Mouse (Mus musculus) myocyte (in vitro differentiated cells): Measurements from ENCODE around the gene Cyfip2.

Experiments
- CEBPB ChIP-seq: IDR thresholded peaks from 2 replicates; pipeline ENCODE4 v1.6.1; 2011; ENCODE audit warnings: mild to moderate bottlenecking, moderate library complexity; ENCODE audit not compliant: poor library complexity, insufficient read depth, severe bottlenecking
- E2F4 ChIP-seq: IDR thresholded peaks from one replicate; pipeline ENCODE4 v1.6.1; 2011; ENCODE audit warnings: mild to moderate bottlenecking, control low read depth, moderate library complexity; ENCODE audit not compliant: insufficient read depth
- MYOD1 ChIP-seq, 3 experiments: IDR thresholded peaks; one replicate each; pipeline ENCODE4 v1.6.1; 2011; ENCODE audit warnings: control low read depth in 2 of 3, low read depth in 2 of 3, mild to moderate bottlenecking in 2 of 3, moderate library complexity in 1 of 3; ENCODE audit not compliant: insufficient read length in 2 of 3, control insufficient read depth in 1 of 3
- MYOG ChIP-seq, 3 experiments: IDR thresholded peaks; one replicate each; pipeline ENCODE4 v1.6.1; 2011; ENCODE audit warnings: control low read depth in 2 of 3, low read depth in 2 of 3, mild to moderate bottlenecking in 2 of 3; ENCODE audit not compliant: insufficient read length in 2 of 3, control insufficient read depth in 1 of 3, insufficient read depth in 1 of 3
- POLR2A ChIP-seq: IDR thresholded peaks from one replicate; pipeline ENCODE4 v1.6.1; 2011; ENCODE audit warnings: low read depth, mild to moderate bottlenecking, control low read depth, moderate library complexity; ENCODE audit not compliant: insufficient read length
- POLR2AphosphoS2 ChIP-seq: IDR thresholded peaks from one replicate; pipeline ENCODE4 v1.6.1; 2011; ENCODE audit warnings: low read depth, control low read depth; ENCODE audit not compliant: insufficient read length
- REST ChIP-seq: IDR thresholded peaks from one replicate; pipeline ENCODE4 v1.6.1; 2011; ENCODE audit warnings: mild to moderate bottlenecking, control low read depth, moderate library complexity; ENCODE audit not compliant: insufficient read depth, insufficient read length
- TCF12 ChIP-seq: IDR thresholded peaks from one replicate; pipeline ENCODE4 v1.6.1; 2011; ENCODE audit warnings: mild to moderate bottlenecking, control low read depth; ENCODE audit not compliant: poor library complexity, insufficient read depth, severe bottlenecking
- TCF3 ChIP-seq: IDR thresholded peaks from one replicate; pipeline ENCODE4 v1.6.1; 2011; ENCODE audit warnings: low read depth, control low read depth; ENCODE audit not compliant: insufficient read length
- USF1 ChIP-seq: IDR thresholded peaks from one replicate; pipeline ENCODE4 v1.6.1; 2011; ENCODE audit warnings: low read depth, mild to moderate bottlenecking, control low read depth, moderate library complexity

DNA sequence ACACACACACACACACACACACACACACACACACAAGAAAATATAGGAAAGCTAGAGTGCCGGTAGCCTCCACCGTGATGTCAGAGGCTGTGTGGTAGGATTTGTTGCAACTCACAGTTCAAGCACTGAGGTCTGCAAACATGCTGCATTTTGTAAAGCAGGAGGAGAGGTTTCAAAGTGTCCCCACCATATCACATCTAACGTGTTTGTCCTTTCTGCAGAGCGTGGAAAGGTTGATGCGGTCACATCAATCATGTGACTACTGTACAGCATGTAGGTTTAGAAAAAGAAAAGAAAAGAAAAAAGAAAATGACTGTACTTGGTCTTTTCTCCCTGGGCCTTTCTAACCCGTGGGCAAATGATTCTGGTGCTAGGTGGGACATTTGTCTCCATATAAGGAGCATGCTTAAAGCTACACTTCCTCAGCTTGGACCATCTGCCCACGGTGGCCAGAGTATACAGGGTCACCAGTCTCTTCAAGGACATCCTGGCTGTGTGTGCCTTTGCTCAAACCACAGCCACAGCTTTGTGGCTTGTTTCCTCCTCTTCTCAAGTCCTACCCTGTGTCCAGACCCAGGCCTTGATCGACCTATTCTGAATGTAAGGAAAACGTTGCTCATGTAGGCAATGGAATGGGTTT lies 6.7 kb downstream of the Cyfip2 start:
- TF ChIP-seq TCF3 = no peak
- no peak for TF ChIP-seq USF1
- no peak for TF ChIP-seq REST
- TF ChIP-seq POLR2A = no peak
- no peak for TF ChIP-seq MYOG (IDR thresholded peaks at IDR 0.05; ENCODE audit: control insufficient read depth in 1 of 3, insufficient read depth in 1 of 3, insufficient read length in 2 of 3, low read depth in 2 of 3)
- no peak for TF ChIP-seq MYOD1 (IDR thresholded peaks at IDR 0.05; ENCODE audit: control insufficient read depth in 1 of 3, insufficient read length in 2 of 3, low read depth in 2 of 3)
- TF ChIP-seq TCF12 = no peak
- no peak for TF ChIP-seq POLR2AphosphoS2
- TF ChIP-seq CEBPB = no peak
- no peak for TF ChIP-seq E2F4
